Mouse (Mus musculus) spleen, postnatal 4 days (tissue): ENCODE results near the gene Lrrc58.
A peak's percentile ranks its signal among the peaks of the same experiment; 100 is the strongest.

Experiments used
- DNase-seq, 2 experiments: peaks; one replicate each; pipeline ENCODE4 v3.0.0; 2022; ENCODE audit warnings: low spot score in 2 of 2

The Lrrc58 gene

GRCm38 (mm10) chr16:37867791-37868505 is at the start of gene Lrrc58:
Lrrc58 (plus strand) TSS chr16:37868389.
- DNase-seq: peak; percentile 71 to 87

DNA sequence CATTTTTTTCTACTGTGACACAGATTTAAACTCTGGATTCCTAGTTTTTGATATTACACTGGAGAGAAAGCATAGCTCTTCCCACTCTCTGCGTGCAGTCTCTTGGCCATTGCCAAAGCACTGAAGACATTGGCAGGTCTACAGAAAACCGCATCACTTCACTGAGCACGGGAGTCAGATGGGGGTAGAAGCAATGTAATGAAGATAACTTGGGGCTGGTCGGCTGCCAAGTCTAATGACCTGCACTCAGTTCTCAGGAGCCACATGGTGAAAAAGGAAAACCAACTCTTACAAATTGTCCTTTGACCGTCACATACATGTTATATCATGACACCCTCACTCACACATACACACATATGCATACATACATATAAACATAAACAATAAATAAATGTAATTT is 44.2 kb upstream of the Lrrc58 start:
- no peak for DNase-seq

DNA sequence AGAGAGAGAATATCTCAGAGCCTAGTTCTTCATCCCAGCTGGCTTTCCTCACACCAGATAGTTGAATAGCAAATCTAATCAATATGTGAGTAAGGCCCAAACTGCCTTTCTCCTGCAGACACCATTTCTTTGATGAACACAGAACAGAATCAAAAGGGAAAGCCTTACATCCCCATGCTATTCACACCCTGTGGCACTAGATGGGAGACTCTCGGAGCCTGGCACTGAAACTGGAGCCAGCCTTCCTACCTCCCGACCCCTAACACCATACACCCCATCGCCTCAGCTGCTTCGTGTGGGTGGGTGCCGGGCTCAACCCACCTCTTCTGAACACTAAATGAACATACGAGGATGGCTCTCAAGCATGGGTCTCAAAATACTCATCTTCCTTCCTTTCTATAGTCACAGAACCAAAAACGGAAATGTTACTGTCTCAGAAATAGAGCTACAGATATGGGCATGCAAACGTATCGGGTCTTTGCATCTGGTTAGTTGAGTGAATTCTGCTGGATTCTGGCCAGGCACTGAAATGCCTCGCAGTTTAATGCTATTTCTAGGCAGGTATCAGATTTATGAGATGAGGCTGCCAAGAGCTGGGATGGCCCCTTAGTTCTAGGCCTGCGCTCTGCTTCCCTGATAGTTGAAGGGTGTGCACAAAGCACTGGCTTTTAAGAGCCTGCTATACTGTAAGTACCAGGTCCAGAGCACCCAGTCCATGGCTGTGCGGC is 43.2 kb upstream of the Lrrc58 start:
- no peak for DNase-seq

GRCm38 (mm10) chr16:37826286-37826685 is 41.9 kb upstream of the Lrrc58 start:
- no peak for DNase-seq

DNA sequence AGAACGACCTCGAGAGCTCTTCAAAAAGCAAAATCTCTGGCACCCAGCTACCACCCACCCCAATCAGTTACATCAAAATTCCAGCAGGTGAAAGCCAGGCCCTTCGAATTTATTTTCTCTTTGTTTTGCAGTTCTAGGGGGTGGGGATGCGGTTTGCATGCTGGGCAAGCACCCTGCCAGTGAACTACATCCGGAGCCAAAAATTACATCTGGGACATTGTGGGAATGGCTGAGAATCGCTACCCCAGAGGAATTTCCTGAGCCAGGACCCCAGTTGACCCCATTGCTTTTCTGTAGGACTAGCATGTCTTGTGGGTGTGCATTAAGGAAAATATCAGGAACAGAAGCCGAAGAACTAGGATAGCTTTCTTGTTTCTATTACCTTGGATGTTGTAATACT is 37.1 kb upstream of the Lrrc58 start:
- DNase-seq: no peak

DNA sequence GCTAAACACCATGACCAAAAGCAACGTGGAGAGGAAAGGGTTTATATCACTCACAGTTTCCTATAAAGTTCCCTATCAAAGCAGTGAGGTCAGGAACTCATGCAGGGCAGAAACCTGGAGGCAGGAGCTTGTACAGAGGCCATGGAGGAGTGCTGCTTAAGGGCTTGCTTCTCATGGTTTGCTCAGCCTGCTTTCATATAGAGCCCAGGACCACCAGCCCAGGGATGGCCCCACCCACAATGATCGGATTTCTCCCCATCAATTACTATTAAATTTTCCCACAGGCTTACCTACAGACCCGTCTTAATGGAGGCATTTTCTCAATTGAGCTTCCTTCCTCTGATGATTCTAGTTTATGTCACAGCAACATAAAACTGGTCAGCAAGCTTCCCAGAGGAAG is 30.6 kb upstream of the Lrrc58 start:
- DNase-seq: no peak

GRCm38 (mm10) chr16:37842439-37842838 is 25.8 kb upstream of the Lrrc58 start:
- DNase-seq: no peak

- no peak for DNase-seq
Observed at GRCm38 (mm10) chr16:37843740-37844139, 24.4 kb upstream of the Lrrc58 start.

- no peak for DNase-seq
Observed at GRCm38 (mm10) chr16:37845202-37845925, 22.8 kb upstream of the Lrrc58 start.

DNA sequence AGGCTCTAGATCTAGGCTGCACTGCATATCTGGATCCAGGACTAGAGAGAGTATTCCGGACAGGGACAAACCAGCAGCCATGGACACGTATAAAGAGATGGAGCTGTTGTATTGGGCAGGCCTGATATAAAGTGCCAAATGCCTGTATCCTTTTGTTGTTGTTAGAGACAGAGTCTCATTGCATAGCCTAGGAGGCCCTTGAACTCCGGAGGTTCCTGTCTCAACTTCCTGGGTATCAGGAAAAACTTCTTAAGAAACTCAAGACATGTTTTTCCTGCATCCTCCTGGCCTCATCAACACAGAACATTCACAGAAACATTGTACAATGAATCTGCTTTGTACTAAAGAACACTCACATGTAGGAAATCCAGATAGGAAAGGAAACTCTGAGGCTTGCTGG is 21.1 kb upstream of the Lrrc58 start:
- DNase-seq: no peak

GRCm38 (mm10) chr16:37851366-37851765 is 16.8 kb upstream of the Lrrc58 start:
- no peak for DNase-seq

DNA sequence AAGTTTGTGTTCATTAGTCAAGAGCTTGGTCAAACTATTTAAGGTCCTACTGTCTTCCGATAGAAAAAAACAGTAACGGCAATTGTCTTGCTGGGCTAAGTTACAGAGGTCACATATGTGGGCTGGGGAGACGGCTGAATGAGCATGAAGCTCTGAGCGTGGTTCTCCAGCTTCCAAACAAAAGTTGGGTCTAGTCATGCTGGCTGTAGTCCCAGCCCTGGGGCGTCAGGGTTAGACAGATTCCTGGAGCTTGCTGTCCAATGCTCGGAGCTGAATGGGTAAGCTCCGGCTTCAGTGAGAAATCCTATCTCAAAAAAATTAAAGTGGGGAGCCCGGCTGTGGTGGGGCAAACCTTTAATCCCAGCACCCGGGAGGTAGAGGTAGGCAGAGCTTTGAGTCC is 14.9 kb upstream of the Lrrc58 start:
- peak in 1 of 2 experiments; percentile 40 for DNase-seq

DNA sequence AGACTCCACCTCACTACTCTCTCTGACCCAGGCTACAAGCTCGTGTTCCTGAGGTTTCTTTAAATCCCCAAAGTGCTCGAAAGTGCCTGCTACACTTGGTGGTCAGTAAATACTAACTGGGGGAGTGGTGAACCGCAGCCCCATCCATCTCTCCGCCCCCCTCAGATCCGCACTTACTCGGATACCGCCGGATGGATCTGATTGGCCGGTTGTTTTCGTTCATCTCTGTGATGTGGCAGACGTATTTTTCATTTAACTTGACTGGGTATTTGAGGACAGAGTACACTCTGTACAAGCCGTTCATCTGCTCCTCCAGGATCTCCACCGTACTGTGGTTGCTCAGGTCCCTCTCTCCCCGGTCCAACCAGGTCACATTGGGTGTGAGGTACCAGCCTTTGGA is 14.1 kb upstream of the Lrrc58 start:
- peak in 1 of 2 experiments; percentile 56 for DNase-seq

DNA sequence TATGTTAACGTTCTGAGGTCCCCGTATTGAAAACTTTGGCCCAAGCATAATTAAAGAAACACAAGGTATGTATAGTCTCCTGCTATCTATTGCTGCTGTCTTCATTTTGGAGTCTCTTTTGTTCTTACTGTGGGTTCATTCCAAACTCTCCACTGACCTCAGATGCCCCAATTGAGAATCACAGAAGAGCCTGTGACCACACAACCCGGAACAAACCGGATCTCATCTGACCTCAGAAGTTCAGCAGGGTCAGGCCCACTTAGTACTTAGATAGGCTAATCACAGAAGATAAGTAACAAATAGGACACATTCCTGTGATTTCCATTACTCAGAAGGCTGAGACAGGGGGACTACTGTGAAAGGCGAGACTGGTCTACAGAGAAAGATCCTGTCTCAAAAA is 13.6 kb upstream of the Lrrc58 start:
- no peak for DNase-seq

GRCm38 (mm10) chr16:37855583-37855982 is 12.6 kb upstream of the Lrrc58 start:
- DNase-seq: no peak

DNA sequence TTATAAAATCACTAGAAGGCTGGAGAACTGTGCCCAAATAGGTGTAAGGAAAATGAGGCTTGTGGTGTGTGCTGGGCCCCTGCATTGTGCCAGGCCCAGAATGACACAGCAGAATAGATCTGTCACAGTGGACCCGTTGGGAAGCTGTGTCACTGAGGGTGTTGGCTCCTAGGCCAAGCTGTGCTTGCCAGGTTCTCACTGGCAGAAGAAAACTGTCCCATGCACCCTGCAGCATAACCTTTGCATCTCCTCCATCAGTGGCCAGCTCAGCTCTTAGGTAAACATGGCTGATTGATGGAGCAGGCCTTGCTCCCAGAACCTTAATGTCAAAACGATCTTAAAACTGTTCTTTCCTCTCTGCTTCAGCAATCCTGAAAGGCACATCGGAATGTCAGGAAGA is 11.9 kb upstream of the Lrrc58 start:
- DNase-seq: peak in 1 of 2 experiments; percentile 48

- DNase-seq: peak in 1 of 2 experiments; percentile 28
Observed at GRCm38 (mm10) chr16:37857495-37857894, 10.7 kb upstream of the Lrrc58 start.

DNA sequence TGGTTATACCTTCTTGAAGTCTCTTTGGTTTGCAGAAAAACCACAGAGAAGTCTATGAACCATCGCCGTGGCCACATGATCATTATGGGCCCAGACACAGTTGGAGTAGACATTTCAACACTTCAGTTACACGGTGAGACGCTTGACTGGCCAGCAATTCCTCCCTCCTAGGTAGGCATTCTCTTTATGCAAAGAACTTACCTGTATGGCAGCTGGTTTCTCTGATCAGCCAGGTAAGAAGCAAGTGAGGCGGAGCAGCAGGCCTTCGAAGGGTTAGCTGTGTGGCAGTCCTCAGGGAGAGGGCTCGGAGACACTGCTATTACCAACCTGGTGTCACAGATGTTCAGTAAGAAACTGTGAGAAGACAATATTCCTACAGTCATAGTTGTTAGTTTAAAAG is 8.0 kb upstream of the Lrrc58 start:
- peak in 1 of 2 experiments; percentile 33 for DNase-seq

DNA sequence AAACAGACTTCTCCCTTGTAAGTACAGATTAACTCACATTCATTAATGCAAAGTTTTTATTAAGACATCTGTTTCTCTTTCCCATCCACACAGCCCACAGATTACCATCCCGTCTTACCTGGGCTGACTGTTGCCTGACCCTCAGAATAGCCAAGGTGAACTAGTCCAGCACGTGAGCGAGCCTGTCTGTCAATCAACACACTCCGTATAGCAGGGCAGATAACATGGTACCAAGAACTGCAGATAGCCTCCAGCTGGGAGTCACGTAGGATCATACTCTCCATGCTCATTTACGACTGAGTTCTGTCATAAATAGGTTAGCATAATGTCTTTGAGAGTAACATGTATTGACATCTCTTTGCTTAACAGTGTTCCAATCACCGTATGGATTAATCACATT is 7.2 kb upstream of the Lrrc58 start, which contains the start of gene Gm36028:
TSS of gene Gm36028 (minus strand) at position 118 of the 400 bp plus-strand sequence.
- peak in 1 of 2 experiments; percentile 37 for DNase-seq

GRCm38 (mm10) chr16:37863876-37864275 is 4.3 kb upstream of the Lrrc58 start:
- DNase-seq: peak in 1 of 2 experiments; percentile 25

DNA sequence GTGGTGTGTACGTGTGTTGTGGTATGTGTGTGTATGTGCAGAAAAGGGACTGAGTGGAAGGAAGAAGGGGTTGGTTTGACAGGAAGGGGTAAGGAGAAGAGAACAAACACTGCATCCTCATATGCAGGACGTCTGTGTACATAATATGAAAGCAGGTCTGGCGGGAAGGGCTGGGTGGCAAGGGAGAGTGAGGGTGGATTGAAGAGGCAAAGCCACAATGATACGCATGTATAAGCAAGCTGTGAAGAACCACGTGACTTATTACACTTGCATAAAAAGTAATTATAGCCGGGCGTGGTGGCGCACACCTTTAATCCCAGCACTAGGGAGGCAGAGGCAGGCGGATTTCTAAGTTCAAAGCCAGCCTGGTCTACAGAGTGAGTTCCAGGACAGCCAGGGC is 2.3 kb upstream of the Lrrc58 start:
- DNase-seq: peak in 1 of 2 experiments; percentile 44
